Mouse (Mus musculus): Measurements from ENCODE around the gene Kcnj14.

Gene Kcnj14

DNA sequence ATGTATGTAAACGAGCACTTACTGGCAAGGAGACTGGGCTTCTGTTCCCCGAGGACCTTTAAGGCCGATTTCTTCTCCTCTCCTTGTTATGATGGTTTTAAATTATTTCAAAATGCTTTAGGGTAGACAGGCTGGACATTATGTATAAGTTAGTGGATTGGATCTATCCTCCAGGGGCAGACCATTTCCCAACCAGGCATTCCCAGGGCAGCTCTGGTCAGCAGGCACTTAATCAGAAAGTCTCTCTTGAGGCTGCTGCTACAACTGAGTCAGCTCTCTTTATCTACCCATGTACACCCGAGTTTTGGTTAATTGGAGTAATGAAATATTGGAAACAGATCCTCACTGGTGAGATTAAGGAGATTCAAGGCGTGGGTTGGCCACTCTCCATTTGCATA is 6.5 kb upstream of the Kcnj14 start:
- DNase-seq: no peak

DNA sequence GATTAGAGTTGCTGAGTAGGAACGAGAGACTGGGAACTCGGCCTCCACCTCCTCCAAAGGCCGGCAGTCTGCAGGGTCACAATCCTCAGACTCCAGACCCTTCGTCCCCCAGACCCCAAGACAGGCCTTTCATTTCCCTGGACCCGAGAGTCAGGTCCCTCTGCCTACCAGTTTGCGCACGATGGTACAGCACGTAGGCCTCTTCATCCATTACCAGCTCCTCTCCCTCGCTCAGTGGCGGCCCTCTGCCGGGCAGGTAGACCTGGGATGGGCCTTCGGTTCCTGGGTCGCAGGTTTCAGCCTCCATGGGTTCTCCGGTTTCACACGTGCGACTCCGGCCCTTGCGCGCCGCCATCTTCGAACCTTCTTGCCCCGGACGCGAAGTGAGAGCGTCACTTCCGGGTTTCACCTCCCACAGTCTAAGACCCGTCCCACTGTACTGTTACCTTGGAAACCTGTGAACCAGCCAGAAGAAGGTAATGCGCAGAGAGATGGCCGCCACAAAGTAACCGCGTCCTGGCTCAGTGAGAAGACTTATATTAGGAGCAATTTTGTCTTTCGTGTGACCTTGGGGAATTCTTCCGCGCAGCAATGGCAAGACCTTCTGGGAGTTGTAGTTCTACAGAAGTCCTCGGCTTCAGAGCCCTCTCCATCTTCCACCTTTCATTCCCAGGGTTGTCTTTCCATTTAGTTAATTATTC is 6.0 kb upstream of the Kcnj14 start, which contains the start of gene Grwd1:
TSS of gene Grwd1 (minus strand) at position 518 of the 701 bp plus-strand sequence.
- DNase-seq: peak; percentile 90

DNA sequence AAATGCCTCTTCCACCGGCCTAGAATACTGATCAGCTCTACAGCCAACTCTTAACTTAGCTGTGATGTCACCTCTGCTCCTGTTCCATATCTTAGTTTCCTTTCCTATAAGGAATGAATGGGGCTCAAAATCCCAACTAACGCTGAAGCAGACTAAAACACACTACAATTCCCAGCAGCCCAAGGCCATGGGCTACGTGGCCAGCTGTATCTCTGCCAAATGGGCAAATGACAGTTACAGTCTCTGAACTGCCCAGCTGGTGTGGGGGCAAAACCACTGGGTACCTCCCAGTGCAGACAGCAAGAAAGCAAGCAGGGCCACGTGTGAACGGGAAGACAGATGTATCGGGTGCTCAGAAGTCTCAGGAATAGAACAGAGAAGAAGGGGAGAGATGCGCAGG is 2.0 kb upstream of the Kcnj14 start:
- no peak for DNase-seq

DNA sequence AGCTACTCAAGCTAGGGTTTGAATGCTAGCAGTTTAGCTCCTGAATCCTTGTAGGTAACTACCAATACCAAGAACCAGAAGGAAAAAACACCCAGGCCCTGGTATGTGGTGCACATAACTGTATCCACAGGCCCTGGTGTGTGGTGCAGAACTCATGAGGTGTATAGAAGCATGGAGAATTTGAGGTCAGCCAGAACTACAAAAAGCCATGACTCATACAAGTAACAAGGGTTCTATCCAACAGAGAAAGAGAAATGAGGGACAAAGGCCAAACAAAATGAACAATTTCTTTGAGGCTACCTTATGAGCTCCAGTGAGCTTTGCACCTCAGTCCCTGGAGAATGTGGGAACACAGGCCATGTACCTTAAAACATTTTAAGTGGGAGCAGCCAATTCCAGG is 3.7 kb downstream of the Kcnj14 start:
- DNase-seq: no peak

DNA sequence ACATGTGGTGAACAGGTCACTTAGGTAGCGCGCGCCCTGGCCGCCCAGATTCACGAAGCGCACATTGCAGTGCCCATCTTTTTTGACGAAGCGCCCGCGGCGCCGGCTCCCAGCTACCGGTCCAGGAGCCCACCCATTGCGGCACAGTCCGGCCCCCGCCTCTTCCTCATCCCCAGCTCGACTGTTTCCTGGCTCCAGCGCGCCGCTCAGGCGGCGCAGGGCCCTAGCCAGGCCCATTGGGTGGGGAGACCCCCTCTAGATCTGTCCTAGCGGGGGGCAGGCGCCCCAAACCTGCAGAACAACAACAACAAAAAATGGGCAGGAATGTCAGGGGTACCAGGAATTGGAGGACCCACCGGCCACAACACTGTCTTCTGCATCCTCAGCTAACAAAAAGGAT is 4.7 kb downstream of the Kcnj14 start:
- DNase-seq: no peak

DNA sequence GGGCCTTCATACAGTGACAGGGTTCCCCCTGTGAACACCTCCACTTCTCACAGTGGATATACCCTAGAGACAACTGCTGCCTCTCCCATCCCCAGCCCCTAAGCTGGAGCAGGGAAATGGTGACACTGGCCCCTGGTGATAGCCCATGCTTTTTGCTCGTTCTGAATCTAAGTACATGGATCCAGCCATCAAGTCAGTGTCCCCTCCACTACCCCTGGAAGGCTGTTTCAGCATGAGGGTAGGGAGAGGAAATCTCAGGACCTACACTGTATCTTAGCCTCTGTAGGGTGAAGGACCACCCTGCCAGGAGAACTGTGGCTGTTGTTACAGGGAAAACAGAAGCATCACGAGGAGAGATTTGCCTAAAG is 8.6 kb downstream of the Kcnj14 start:
- no peak for DNase-seq

DNA sequence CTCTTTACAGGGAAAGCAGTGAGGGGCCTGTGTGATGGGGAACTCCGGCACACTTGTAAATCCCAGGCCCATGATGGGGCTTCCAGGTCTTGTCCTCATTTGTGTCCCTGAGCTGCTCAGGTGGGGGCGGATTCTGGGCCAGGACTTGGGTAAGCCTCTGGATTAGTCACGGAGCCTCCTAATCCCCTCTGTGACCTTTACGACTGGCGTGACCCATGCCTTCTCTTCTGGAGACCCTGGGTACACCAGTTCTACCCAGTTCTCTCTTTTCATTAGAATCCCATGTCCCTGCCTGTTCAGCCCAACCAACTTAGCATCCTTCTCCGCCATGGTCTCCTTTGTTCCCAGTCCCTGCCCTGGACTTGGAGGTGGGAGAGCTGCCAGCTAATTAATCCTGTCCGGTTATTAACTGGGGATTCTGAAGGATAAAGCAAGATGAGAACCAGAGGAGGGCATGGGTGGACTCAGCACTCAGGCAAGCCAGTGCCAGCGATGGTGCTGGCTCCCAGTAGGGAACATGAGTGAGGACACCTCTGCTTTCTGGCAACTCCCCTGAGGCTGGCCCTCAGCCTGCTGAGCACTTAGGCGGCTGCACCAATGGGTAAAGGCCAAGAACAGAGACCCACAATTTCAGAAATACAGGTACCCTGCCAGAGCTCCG is 9.1 kb downstream of the Kcnj14 start:
- DNase-seq: no peak

DNA sequence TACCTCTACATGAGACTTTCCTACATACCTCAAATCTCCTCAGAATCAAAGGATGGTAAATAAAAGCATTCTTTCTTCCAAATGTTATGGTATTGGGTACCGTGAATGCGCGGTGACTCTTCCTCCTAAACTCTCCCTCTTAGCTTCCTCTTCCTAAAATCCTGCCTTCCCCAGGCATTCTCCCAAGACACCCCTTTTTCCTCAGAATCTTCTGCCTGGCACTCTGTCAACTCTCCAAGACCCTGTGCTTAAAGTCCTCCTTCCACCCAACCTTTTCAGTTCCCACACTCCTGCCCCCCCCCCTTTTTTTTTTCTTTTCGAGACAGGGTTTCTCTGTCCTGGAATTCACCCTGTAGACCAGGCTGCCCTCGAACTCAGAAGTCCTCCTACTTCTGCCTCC is 9.7 kb downstream of the Kcnj14 start:
- no peak for DNase-seq

DNA sequence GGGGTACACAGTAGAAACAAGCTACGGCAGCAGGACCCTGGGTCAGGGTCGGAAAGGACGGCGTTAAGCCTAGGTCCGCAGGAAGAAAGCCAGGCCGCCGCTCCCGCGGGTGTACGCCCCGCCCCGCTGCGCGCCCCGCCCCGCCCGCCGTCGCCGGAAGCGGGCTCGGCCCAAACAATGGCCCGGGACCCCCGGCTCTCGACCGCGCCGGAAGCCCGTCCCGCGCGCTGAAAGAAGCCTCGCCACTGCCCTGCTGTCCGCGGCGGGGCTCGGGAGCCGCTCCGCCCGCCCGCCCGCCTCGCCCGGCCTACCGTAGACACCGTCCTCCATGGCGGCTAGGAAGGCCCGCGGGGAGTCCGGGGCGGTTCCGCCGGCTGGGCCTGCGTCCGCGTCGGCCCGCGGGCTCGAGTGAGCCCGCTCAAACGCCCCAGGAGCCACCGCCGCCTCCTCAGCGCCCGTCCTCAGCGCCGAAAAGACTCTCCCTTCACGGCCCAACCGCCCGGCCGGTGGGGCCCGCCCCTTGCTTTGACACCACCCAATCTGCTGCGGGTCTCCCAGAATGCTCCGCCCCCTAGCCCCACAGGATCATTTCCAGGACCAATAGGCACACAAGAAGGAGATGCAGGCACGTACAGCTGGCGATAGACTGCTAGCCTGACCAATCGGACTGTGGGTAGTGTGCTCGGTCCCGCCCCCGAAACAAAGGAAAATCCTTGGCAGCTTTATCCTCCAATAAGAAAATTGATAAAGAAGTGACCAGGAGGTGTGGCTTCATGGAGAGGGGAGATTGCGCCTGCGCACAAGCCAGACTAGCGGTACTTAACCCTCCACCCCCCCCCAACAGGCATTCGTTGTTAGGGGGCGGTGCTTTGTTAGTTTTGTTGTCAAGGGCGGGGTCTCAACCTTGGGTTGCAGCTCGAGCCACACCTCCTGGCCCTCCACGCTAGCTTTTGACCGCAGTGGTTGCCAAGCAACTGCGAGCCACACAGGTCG is 10.5 kb downstream of the Kcnj14 start, which contains the start of gene Cyth2:
TSS of gene Cyth2 (minus strand) at position 795 of the 993 bp plus-strand sequence.
- peak; percentile 100 for DNase-seq

DNA sequence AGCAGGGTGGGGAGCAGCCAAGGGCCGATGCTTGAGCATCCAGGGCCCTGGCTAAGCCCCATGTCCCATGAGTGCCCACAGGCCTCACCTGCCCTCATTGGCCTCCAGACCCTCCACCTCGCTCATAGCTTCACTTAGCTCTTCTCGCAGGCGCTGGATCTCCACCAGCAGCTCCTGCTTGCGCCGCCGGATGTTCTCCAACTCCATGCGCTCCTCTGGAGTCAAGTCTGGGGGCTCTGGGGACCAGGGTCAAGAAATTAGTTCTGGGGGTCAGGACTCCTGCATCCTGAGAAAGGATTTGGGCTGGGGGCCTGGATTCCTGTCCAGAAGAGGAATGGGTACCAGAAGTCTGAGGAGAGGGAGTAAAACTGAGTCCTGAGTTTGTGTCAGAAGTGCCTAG is 11.7 kb downstream of the Kcnj14 start:
- DNase-seq: no peak

DNA sequence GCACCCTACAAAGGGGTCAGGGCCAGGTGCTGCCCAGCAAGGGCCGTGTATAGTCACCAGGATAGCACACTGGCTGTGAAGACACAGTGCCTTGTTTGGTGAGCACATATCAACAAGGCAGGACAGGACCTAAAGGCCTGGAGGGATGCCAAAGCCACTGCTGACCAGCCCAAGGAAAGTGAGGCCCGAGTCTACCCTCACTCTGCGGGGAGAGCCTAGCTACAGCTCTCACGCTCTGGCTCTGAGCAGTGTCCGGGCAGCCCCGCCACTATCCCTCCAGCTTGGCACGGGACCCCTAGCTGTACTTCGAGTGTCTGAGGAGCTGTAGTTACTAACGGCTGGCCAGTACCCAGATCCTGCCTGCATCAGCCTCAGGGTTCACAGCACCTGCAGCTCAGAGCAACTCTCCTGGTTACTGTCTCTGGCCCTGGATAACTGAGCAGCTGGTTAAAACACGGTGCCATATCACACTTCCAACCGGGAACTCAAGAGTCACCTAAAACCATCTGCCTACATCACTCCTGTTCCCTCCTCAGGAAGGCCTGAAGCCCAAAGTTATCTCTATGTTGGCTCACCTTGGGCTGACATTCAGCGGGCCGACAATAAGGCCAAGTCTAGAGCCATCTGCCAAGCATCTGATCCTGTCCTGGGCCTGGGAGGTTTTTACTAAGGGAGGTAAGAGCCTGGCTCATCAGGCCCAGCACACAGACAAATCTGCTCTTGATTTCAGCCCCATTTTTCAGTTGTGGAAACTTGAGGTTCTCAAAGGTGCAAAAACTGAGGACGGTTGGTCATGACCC is 15.1 kb downstream of the Kcnj14 start:
- DNase-seq: no peak

DNA sequence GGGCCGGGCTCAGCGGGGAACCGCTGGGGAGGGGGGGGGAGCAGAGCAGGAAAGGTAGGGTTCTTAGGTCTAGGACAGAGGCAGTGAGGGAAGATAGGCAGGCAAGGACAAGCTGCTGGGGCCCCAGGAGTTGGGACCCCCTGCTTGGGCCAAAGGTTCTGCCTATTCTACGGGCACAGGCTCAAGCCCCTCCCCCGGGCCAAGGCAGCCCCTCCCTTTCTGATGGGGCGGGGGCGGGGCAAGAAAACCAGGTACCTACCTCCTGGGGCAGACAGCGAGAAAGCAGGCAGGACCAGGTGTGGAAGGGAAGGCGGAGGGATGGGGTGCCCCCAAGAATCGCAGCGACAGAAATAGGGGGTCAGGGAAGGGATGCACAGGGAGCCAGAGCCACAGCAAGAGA is 16.1 kb downstream of the Kcnj14 start:
- DNase-seq: no peak

DNA sequence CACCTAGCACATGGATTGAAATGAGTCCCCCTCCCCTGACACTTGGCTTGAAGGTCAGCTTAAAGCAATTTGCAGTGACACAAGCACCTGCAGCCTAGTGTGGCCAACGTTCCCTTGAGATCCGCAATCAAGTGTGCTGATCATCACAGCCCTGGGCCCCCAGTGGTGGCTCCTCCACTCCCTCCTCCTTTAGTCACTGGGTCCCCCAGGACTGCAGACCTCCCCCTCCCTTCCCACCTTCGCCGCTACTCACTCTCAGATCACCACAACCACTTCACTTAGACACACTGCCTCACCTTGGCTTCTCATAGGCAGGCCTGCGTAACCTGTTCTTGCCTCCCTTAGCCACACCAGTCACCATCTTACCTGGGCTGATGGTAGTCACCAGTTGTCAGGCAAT is 18.6 kb downstream of the Kcnj14 start:
- DNase-seq: no peak

DNA sequence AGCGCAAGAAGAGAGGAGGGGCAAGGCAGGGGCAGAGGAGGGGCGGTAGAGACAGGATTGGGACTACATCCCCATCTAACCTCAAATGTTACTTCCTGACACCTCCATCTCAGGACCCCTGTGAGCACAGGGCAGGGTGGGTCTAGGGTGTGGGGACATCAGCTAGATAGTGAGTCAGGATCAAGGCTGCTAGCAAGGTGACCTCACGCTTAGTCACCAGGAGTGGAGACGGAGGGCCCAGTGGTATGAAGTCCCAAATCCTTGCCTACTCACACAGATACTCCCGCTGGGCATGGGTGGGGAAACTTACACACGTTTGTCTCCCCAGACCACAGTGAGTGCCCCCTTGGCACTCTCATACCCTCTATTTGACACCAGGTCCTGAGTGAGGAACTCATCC is 22.0 kb downstream of the Kcnj14 start:
- DNase-seq: no peak

DNA sequence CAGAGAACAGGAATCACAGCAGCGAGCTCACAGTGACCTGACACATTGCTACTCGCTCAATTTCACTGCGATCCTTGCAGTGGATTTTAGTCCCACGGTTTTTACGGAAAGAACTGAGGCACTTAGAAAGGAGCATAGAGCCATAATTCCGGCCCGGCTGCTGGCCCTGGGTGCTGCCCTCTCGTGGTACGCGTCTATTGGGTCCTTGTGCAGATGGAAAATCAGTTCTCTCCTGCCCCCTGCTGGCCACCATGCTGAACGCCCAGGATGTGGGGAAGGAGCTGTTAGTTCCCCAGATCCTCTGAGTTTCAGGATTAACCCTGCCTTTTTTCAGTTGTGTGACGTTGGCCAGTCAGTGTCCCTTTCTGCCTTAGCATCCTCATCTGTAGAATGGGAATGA is 23.2 kb downstream of the Kcnj14 start:
- DNase-seq: peak; percentile 88

DNA sequence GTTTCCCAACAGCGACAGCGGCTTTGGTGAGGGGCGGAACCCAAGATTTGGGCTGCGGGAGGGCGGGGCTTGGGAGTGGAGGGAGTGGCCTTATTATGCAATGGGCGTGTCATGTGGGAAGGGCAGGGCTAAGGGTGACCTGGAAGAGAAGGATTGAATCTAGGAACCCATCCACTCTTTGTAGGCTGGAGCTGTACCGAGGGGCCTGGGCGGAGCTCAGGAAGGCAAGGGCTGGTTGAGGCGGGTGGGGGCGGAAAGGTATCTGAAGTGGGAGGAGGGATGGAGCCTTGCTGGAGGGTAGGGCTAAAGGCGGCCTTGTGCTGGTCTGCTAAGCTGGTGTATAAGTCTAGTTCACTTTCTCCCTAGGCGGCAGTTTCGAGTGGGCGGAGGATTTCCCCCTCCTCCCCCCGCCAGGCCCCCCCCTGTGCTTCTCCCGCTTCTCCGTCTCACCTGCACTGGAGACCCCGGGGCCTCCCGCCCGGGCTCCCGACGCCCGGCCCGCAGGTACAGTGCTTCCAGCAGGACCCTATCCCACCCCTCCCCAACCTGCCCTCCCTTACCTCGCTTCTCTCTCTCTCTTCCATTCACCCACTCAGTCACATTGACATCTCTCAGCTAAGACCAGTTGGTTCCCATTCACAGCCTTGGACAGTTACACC is 23.9 kb downstream of the Kcnj14 start:
- DNase-seq: peak; percentile 55

DNA sequence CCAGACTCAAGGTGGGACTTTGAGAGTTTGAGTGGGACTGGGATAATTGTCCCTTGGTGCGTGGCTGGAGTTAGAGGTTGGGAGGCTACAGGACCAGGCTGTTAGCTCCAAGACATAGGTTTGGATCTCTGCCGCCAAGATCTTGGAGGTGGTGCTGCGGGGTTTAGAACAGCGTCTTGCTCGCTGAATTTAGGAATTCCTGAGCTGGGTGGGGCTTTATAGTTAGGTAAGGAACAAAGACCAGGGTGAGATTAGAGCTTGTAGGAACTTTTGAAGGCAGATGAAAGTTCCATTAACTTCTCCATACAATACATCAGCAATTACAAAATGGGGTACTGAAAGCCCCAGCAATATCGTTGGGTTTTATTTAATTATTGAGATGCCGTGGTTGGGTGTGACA is 24.6 kb downstream of the Kcnj14 start:
- no peak for DNase-seq

DNA sequence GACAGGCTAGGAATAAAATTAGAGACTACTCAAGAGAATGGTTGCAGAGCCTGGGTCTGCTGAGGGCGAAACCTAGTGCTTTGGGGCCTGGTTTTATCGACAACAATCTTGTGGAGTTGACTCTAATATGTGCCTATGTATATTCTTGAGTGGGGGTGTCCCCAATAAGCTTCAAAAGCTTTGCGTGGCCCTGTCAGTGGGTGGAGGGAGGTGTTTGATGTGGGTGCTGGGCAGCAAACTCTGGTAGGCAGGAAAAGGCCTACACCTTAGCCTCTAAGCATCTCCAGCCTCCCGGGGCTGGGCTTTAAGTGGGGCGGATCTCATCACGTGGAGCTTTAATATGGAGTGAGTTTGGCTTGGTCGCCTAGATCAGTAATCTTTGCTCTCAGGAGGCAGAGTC is 25.7 kb downstream of the Kcnj14 start:
- DNase-seq: no peak

DNA sequence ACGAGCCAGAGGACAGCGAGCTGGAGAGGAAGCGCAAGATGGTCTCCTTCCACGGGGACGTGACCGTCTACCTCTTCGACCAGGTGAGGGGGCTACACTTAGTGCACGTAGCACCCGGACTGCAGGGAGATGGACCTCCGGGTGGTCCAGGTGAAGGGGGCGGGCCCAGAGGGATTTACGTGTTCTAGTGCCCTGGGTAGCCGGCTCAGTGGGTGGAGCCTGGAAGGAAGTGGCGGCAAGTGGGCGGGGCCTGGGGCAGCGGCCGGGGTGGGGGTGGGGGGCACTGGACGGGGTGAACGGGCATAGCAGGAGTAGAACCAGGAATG is 26.1 kb downstream of the Kcnj14 start:
- no peak for DNase-seq

DNA sequence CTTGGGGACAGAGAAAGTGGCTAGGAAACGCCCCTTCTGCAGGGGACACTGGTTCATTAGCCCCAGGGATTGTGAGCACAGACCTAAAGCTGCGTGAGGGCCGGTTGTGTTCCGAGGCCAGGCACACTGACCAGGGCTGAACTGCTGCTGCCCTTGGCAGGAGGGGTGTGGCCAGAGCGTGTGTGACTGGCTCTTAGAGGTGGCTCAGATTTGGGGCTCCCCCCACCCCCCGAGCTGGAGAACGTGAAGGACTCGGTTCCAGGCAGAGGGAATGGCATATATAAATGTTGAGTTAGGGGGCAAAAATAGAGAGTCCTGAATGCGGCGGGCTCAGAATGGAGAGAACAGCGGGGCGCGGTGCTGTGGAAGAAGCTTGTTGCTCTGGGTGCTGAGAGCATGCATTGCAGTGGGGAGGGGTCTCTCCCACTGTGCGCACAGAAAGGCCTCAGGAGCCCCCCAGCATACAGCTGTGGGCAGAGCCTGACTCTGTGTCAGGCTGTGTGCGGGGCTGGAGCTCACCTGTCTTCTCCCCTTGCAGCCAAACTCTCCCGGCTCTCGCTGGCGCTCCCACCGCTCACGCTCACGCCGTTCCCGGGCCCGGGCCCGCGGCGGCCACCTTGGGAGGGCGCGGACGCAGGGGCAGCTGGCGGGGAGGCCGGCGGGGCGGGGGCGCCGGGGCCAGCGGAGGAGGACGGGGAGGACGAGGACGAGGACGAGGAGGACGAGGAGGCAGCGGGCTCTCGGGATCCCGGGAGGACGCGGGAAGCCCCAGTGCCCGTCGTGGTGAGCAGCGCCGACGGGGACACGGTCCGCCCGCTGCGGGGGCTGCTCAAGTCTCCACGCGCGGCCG is 26.7 kb downstream of the Kcnj14 start:
- no peak for DNase-seq

DNA sequence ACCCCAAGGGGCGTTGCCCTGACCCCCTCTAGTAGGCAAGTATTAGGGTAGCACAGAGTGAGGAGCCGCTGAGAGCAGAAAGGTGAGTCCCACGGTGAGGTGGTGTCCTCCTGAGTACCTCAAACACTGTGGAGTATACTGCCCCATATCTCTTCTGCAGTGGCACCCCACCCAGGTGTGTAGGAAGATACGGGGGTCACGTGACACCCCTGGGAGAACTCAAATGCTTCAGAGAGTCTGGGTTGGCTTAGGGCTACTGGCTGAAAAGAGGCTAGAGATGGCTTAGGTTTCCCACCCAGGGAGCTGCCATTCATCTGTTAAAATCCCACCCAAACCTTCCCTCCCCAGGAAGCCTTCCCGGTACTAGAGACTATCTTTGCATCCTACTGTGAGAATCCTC is 27.6 kb downstream of the Kcnj14 start:
- no peak for DNase-seq

Data from kidney, adult 11 months (tissue).